Mouse (Mus musculus) c-Kit-positive CD71-positive TER-119-positive erythroid progenitor cells, embryonic 14.5 days (primary cell): ENCODE results near the gene Tmem217.
"Not testable (repeated sequence)": the region's sequence is repeated elsewhere in the genome, so short reads cannot be mapped to it uniquely, and the experiment has no call there.

Experiments used
- DNase-seq: peaks from one replicate; pipeline ENCODE4 v3.0.0-alpha.2; 2013; ENCODE audit warnings: low spot score

Gene Tmem217

GRCm38 (mm10) chr17:29548994-29549393, 3.2 kb downstream of the Tmem217 start:
- DNase-seq = no peak

GRCm38 (mm10) chr17:29548494-29548893, 3.7 kb downstream of the Tmem217 start:
- no peak for DNase-seq

- no peak for DNase-seq
Measured at GRCm38 (mm10) chr17:29545241-29545640, 6.9 kb downstream of the Tmem217 start.

- no peak for DNase-seq
Measured at GRCm38 (mm10) chr17:29544064-29544463, 8.1 kb downstream of the Tmem217 start.

- no peak for DNase-seq
Measured at GRCm38 (mm10) chr17:29542831-29543690, 9.1 kb downstream of the Tmem217 start.

- DNase-seq = no peak
Measured at GRCm38 (mm10) chr17:29541419-29541818, 10.8 kb downstream of the Tmem217 start.

- no peak for DNase-seq
Measured at GRCm38 (mm10) chr17:29540426-29540825, 11.8 kb downstream of the Tmem217 start.

GRCm38 (mm10) chr17:29533866-29534265, 18.3 kb downstream of the Tmem217 start:
- no peak for DNase-seq

- no peak for DNase-seq
Measured at GRCm38 (mm10) chr17:29531757-29532384, 20.3 kb downstream of the Tmem217 start.

GRCm38 (mm10) chr17:29531278-29531677, 20.9 kb downstream of the Tmem217 start:
- no peak for DNase-seq

GRCm38 (mm10) chr17:29530508-29530907, 21.7 kb downstream of the Tmem217 start:
- DNase-seq = no peak

GRCm38 (mm10) chr17:29528568-29529187, 23.5 kb downstream of the Tmem217 start:
- no peak for DNase-seq

- DNase-seq = no peak
Measured at GRCm38 (mm10) chr17:29525613-29526012, 26.6 kb downstream of the Tmem217 start.

- no peak for DNase-seq
Measured at GRCm38 (mm10) chr17:29519731-29520130, 32.5 kb downstream of the Tmem217 start.

GRCm38 (mm10) chr17:29518665-29519064, 33.5 kb downstream of the Tmem217 start:
- DNase-seq = not testable (repeated sequence)

- peak; percentile 84 for DNase-seq
Measured at GRCm38 (mm10) chr17:29514435-29514834, 37.8 kb downstream of the Tmem217 start.

GRCm38 (mm10) chr17:29513044-29513730, 39.0 kb downstream of the Tmem217 start:
- peak; percentile 84 for DNase-seq

- DNase-seq = no peak
Measured at GRCm38 (mm10) chr17:29510691-29511090, 41.5 kb downstream of the Tmem217 start.

GRCm38 (mm10) chr17:29508927-29509608, 43.1 kb downstream of the Tmem217 start:
- DNase-seq = no peak

- no peak for DNase-seq
Measured at GRCm38 (mm10) chr17:29503700-29504099, 48.5 kb downstream of the Tmem217 start.
